Mouse (Mus musculus) stomach, embryonic 14.5 days (tissue): ENCODE data around the gene Gch1. TPM values are rescaled to one million over a fixed set of nuclear protein-coding genes. Genes with fewer than 3 reads are reported as not detected.

Source experiments
- ATAC-seq: fragments of 200-750 bp; cut with Nextera tagmentation; 2 replicates; pipeline ENCODE4 v1.8.0; 2017; ENCODE audit warnings: low read depth, moderate TSS enrichment; ENCODE audit not compliant: insufficient number of reproducible peaks, insufficient read depth, low FRiP score
- H3K27ac ChIP-seq: fragments of 300-500 bp; sonication (generic); 2 replicates; pipeline ENCODE4 v1.5.1; 2014; ENCODE audit warnings: mild to moderate bottlenecking, low read length, moderate library complexity, mixed read lengths
- H3K27me3 ChIP-seq: fragments of 300-500 bp; sonication (generic); 2 replicates; pipeline ENCODE4 v1.6.1; 2014; ENCODE audit warnings: low read length, control low read depth, mixed read lengths; ENCODE audit not compliant: control insufficient read depth, insufficient read depth
- H3K36me3 ChIP-seq: fragments of 300-500 bp; sonication (generic); 2 replicates; pipeline ENCODE4 v1.6.1; 2014; ENCODE audit warnings: mild to moderate bottlenecking, control low read depth, low read length, moderate library complexity, mixed read lengths; ENCODE audit not compliant: control insufficient read depth, insufficient read depth
- H3K4me1 ChIP-seq: fragments of 300-500 bp; sonication (generic); 2 replicates; pipeline ENCODE4 v1.6.1; 2014; ENCODE audit warnings: low read length, control low read depth, mixed read lengths; ENCODE audit not compliant: control insufficient read depth, insufficient read depth
- H3K4me2 ChIP-seq: fragments of 300-500 bp; sonication (generic); replicated peaks from 2 replicates; pipeline ENCODE4 v1.6.1; 2014; ENCODE audit warnings: low read depth, low read length, control low read depth
- H3K4me3 ChIP-seq: fragments of 300-500 bp; sonication (generic); 2 replicates; pipeline ENCODE4 v1.5.1; 2014; ENCODE audit warnings: low read depth, low read length, control low read depth
- H3K9ac ChIP-seq: fragments of 300-500 bp; sonication (generic); replicated peaks from 2 replicates; pipeline ENCODE4 v1.6.1; 2014; ENCODE audit warnings: low read depth, mild to moderate bottlenecking, control low read depth, low read length, moderate library complexity, mixed read lengths
- H3K9me3 ChIP-seq: fragments of 300-500 bp; sonication (generic); 2 replicates; pipeline ENCODE4 v1.6.1; 2016; ENCODE audit warnings: low read depth, low read length, control low read depth; ENCODE audit not compliant: control insufficient read depth
- WGBS: fragments of 180-500 bp; shearing (Covaris S2); extraction: QIAGEN DNeasy Blood & Tissue Kit; methylation state at CpG from one replicate; pipeline ENCODE4 v1.1.7; 2014; 5-methylcytosine and 5-hydroxymethylcytosine counted together
- polyA plus RNA-seq: library from polyadenylated mRNA; unstranded; fragments of >200 nt; fragmentation: Nextera tagmentation; extraction: Ambion mirVana; gene quantifications from 2 replicates; pipeline ENCODE4 v1.2.1, GENCODE M21; 2014

Gch1 gene
- polyA plus RNA-seq, 1 experiment from 2014 or later: 4.5 TPM

- Histone ChIP-seq H3K4me3 (no peak overlapping the region), H3K27ac (no peak overlapping the region), H3K4me1 (no peaks in the 10 kb centered on the region), H3K27me3 (no peaks in the 10 kb centered on the region), H3K9ac (no peak overlapping the region), H3K9me3 (no peaks in the 10 kb centered on the region), H3K36me3 (no peaks in the 10 kb centered on the region), H3K4me2 (no peak overlapping the region)
- no peak for ATAC-seq
- 89% methylated on average over 5 of the region's 5 CpGs for WGBS
Observed at GRCm38 (mm10) chr14:47165741-47166140, 23.5 kb downstream of the Gch1 start.

DNA sequence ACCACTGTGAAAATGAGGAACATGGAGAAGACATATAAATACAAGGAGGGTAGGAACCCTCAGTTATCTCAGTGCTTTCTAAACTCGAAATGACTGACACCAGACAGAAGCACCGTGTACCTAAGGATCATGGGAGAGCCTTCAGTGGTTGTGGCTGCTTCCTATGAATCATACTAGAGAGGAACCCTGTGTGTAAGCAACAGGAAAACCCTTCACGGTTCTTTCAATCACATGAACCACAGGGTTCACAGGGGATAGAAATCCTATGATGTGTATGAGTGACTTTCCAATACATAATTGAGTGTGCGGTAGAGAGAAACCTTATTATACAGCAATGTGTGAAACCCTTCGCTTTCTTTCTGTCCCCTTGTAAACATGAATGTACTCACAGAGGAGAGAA, 24.1 kb downstream of the Gch1 start:
- no peaks in the 10 kb centered on the region for H3K36me3 ChIP-seq
- no peaks in the 10 kb centered on the region for H3K9me3 ChIP-seq
- H3K4me1 ChIP-seq: no peaks in the 10 kb centered on the region
- no peaks in the 10 kb centered on the region for H3K27me3 ChIP-seq
- H3K9ac ChIP-seq: no peak overlapping the region
- H3K27ac ChIP-seq: no peak overlapping the region
- no peak overlapping the region for H3K4me2 ChIP-seq
- no peak overlapping the region for H3K4me3 ChIP-seq
- 86% methylated on average over 5 of the region's 5 CpGs for WGBS
- no peak for ATAC-seq

GRCm38 (mm10) chr14:47161921-47162427, 27.2 kb downstream of the Gch1 start:
- H3K4me1 ChIP-seq: no peaks in the 10 kb centered on the region
- H3K36me3 ChIP-seq: no peaks in the 10 kb centered on the region
- H3K4me3 ChIP-seq: no peak overlapping the region
- no peaks in the 10 kb centered on the region for H3K27me3 ChIP-seq
- ATAC-seq: no peak
- H3K9ac ChIP-seq: no peak overlapping the region
- no peak overlapping the region for H3K4me2 ChIP-seq
- WGBS: 75% methylated on average over 3 of the region's 5 CpGs
- no peaks in the 10 kb centered on the region for H3K9me3 ChIP-seq
- H3K27ac ChIP-seq: no peak overlapping the region

DNA sequence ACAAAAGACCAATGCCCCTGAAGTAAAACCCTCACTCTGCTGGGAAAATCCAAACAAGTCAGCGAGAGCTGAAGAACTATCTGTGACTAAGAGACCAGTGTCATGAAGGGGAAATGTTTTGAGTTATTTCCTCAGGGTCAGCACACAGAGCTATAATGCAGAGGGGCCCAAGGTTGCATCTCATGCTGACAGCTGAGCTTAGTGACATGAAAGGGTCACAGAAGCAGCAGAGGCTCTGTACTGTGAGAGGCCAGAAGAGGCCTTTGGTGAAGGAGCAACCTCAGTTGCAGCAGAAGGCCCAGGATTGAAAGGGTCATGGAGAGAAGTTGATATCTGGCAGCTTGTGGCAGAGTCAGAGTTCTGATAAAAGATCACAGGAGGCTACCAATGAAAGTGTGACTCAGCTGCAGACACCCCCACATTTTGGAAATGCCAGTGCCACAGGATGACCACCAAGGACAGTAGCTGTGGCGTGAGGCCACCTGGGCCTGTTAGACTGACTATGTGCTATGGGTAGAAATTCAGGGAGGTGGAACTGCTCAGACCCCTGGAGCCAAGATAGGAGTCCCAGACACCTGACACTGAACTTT, 29.1 kb downstream of the Gch1 start:
- no peak overlapping the region for H3K9ac ChIP-seq
- H3K27ac ChIP-seq: no peak overlapping the region
- WGBS: 59% methylated on average over 2 of the region's 2 CpGs
- no peak overlapping the region for H3K4me2 ChIP-seq
- no peaks in the 10 kb centered on the region for H3K27me3 ChIP-seq
- H3K4me3 ChIP-seq: no peak overlapping the region
- no peaks in the 10 kb centered on the region for H3K36me3 ChIP-seq
- no peaks in the 10 kb centered on the region for H3K4me1 ChIP-seq
- no peaks in the 10 kb centered on the region for H3K9me3 ChIP-seq
- ATAC-seq: no peak

- Histone ChIP-seq H3K9me3 (no peaks in the 10 kb centered on the region), H3K9ac (no peak overlapping the region), H3K4me1 (no peaks in the 10 kb centered on the region), H3K27me3 (no peaks in the 10 kb centered on the region), H3K4me3 (no peak overlapping the region), H3K4me2 (no peak overlapping the region), H3K36me3 (no peaks in the 10 kb centered on the region), H3K27ac (no peak overlapping the region)
- ATAC-seq: no peak
- 87% methylated on average over 3 of the region's 3 CpGs for WGBS
Observed at GRCm38 (mm10) chr14:47154303-47154702, 34.9 kb downstream of the Gch1 start.

DNA sequence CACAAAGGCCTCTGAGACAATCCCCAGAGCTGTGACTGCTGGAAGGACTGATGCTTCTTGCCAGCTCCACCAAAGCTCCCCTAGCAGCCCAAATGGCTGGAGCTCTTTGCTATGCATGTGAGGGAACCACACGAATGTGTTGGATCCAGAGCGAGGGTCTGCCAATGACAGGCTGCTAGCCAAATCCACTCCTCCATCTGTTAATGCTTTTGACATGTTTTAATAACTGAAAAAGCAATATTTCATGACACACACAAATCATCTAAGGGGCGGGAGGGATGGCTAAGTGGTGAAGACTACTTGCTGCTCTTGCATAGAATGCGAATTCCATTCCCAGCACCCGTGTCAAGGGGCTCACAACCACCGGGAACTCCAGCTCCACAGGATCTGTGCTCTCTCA, 37.9 kb downstream of the Gch1 start:
- Histone ChIP-seq H3K9me3 (no peaks in the 10 kb centered on the region), H3K4me1 (no peaks in the 10 kb centered on the region), H3K4me2 (no peak overlapping the region), H3K9ac (no peak overlapping the region), H3K27me3 (no peaks in the 10 kb centered on the region), H3K36me3 (no peaks in the 10 kb centered on the region), H3K27ac (no peak overlapping the region), H3K4me3 (no peak overlapping the region)
- ATAC-seq: no peak
- WGBS: 69% methylated on average over 6 of the region's 6 CpGs

GRCm38 (mm10) chr14:47144326-47144725, 44.9 kb downstream of the Gch1 start:
- no peak overlapping the region for H3K9ac ChIP-seq
- H3K27ac ChIP-seq: no peak overlapping the region
- no peaks in the 10 kb centered on the region for H3K36me3 ChIP-seq
- no peaks in the 10 kb centered on the region for H3K27me3 ChIP-seq
- no peaks in the 10 kb centered on the region for H3K9me3 ChIP-seq
- WGBS: 93% methylated on average over 5 of the region's 5 CpGs
- H3K4me3 ChIP-seq: no peak overlapping the region
- ATAC-seq: no peak
- H3K4me1 ChIP-seq: no peaks in the 10 kb centered on the region
- no peak overlapping the region for H3K4me2 ChIP-seq

GRCm38 (mm10) chr14:47138853-47139252, 50.4 kb downstream of the Gch1 start:
- WGBS: 82% methylated on average over 3 of the region's 3 CpGs
- Histone ChIP-seq H3K4me2 (no peak overlapping the region), H3K9ac (no peak overlapping the region), H3K4me3 (no peak overlapping the region), H3K27me3 (no peaks in the 10 kb centered on the region), H3K9me3 (no peaks in the 10 kb centered on the region), H3K4me1 (no peaks in the 10 kb centered on the region), H3K36me3 (no peaks in the 10 kb centered on the region), H3K27ac (no peak overlapping the region)
- ATAC-seq: no peak

- 58% methylated on average over 5 of the region's 5 CpGs for WGBS
- H3K27me3 ChIP-seq: no peaks in the 10 kb centered on the region
- ATAC-seq: no peak
- no peaks in the 10 kb centered on the region for H3K4me1 ChIP-seq
- H3K27ac ChIP-seq: no peak overlapping the region
- no peaks in the 10 kb centered on the region for H3K36me3 ChIP-seq
- H3K4me2 ChIP-seq: no peak overlapping the region
- H3K4me3 ChIP-seq: no peak overlapping the region
- no peaks in the 10 kb centered on the region for H3K9me3 ChIP-seq
- H3K9ac ChIP-seq: no peak overlapping the region
Observed at GRCm38 (mm10) chr14:47136637-47137036, 52.6 kb downstream of the Gch1 start.
